ENCODE assay signal across 8 mouse cellular contexts in genomic region chr2:48950316-48950880, GRCm38 (mm10). TPM values are rescaled to one million over a fixed set of nuclear protein-coding genes. Genes with fewer than 3 reads are reported as not detected.
DNase-seq lines count a peak whose midpoint lies in the region; ATAC-seq and TF ChIP-seq lines count a peak whose summit lies in the region.

No protein-coding gene starts in this region.

- no peak for ATAC-seq in hindbrain, postnatal 0 days
- no peak for ATAC-seq in monocyte, adult 5-6 weeks (replicated peaks; ENCODE audit: insufficient number of reproducible peaks, low FRiP score, low TSS enrichment, poor library complexity, severe bottlenecking)

- H3K36me3 ChIP-seq in hindbrain, postnatal 0 days (ENCODE audit: insufficient read depth, low read length) = no peaks in the 10 kb centered on the region
- no peaks in the 10 kb centered on the region for H3K36me3 ChIP-seq in midbrain, embryonic 10.5 days

- H3K27ac ChIP-seq in hindbrain, postnatal 0 days = peak overlapping the region; percentile 94
- H3K27ac ChIP-seq in midbrain, embryonic 10.5 days (replicated peaks) = peak overlapping the region; percentile 95

- no peaks in the 10 kb centered on the region for H3K9me3 ChIP-seq in hindbrain, postnatal 0 days (ENCODE audit: low read length)
- no peaks in the 10 kb centered on the region for H3K9me3 ChIP-seq in midbrain, embryonic 10.5 days (replicated peaks)

- peaks cover 9% of the 10 kb centered on the region for H3K4me1 ChIP-seq in hindbrain, postnatal 0 days (ENCODE audit: insufficient read depth, low read length)
- H3K4me1 ChIP-seq in midbrain, embryonic 10.5 days = peaks cover 26% of the 10 kb centered on the region

- 6% methylated on average over 5 of the region's 6 CpGs for WGBS in hindbrain, postnatal 0 days
- 16% methylated on average over 5 of the region's 6 CpGs for WGBS in midbrain, embryonic 10.5 days

- no peak for TF ChIP-seq CTCF in hindbrain, postnatal 0 days (IDR thresholded peaks at IDR 0.05; ENCODE audit: low read depth)

- peak overlapping the region; percentile 72 for H3K4me2 ChIP-seq in hindbrain, postnatal 0 days (ENCODE audit: low read depth, low read length)

- H3K27me3 ChIP-seq in hindbrain, postnatal 0 days (ENCODE audit: insufficient read depth, low read length) = no peaks in the 10 kb centered on the region
- no peaks in the 10 kb centered on the region for H3K27me3 ChIP-seq in midbrain, embryonic 10.5 days (ENCODE audit: low read depth, poor library complexity, severe bottlenecking)

- peak overlapping the region; percentile 86 for H3K9ac ChIP-seq in hindbrain, postnatal 0 days (replicated peaks; ENCODE audit: low read length)

- DNase-seq in cerebellum, adult 8-10 months = peak; percentile 19
- no peak for DNase-seq in cerebellum, adult 11-12 months
- DNase-seq in 3134 (ENCODE audit: extremely low read depth, insufficient read length, low spot score) = peak; percentile 3
- peak; percentile 17 for DNase-seq in embryo, embryonic 11 days
- peak; percentile 1 for DNase-seq in hindbrain, postnatal 0 days (ENCODE audit: low spot score)
- DNase-seq in midbrain, embryonic 10.5 days (ENCODE audit: low spot score) = no peak
- no peak for DNase-seq in urinary bladder, adult 2 months (ENCODE audit: low spot score)

- H3K4me3 ChIP-seq in hindbrain, postnatal 0 days (ENCODE audit: low read length) = peak overlapping the region; percentile 91
- peak overlapping the region; percentile 91 for H3K4me3 ChIP-seq in midbrain, embryonic 10.5 days

RNA-seq across cellular contexts. Expression of gene Orc4, which starts 0.3 kb away (rescaled TPM):
- 86.8 and 91.0 TPM in 2 replicates for total RNA-seq in hindbrain, postnatal 0 days (2014; rRNA removed)
- polyA plus RNA-seq in hindbrain, postnatal 0 days (2015; fragmentation: Nextera tagmentation; extraction: Ambion mirVana) = 69.7 and 71.8 TPM in 2 replicates
- 115 and 118 TPM in 2 replicates for polyA plus RNA-seq in midbrain, embryonic 10.5 days (2016; fragmentation: Nextera tagmentation; extraction: Ambion mirVana)
- 50.5 and 64.0 TPM in 2 replicates for polyA plus RNA-seq in urinary bladder, adult 2 months (2012; rRNA removed)
- total RNA-seq in monocyte, adult 5-6 weeks (2017) = 126 to 138 TPM (median 128 TPM) in 3 replicates

RNA-seq across cellular contexts. Expression of gene Mbd5, which starts 1.1 kb away (rescaled TPM):
- total RNA-seq in hindbrain, postnatal 0 days (2014; rRNA removed) = 24.0 and 41.9 TPM in 2 replicates
- polyA plus RNA-seq in hindbrain, postnatal 0 days (2015; fragmentation: Nextera tagmentation; extraction: Ambion mirVana) = 16.3 and 19.3 TPM in 2 replicates
- 21.9 and 27.8 TPM in 2 replicates for polyA plus RNA-seq in midbrain, embryonic 10.5 days (2016; fragmentation: Nextera tagmentation; extraction: Ambion mirVana)
- polyA plus RNA-seq in urinary bladder, adult 2 months (2012; rRNA removed) = 9.7 and 14.5 TPM in 2 replicates
- 10.2 to 37.4 TPM (median 29.3 TPM) in 3 replicates for total RNA-seq in monocyte, adult 5-6 weeks (2017)

Comparison
In these comparisons a context has a peak if more than half of its experiments do, and no peak if none do; other contexts are left out.
1. DNase-seq: peak in cerebellum, adult 8-10 months (single experiment), 3134 (single experiment), embryo, embryonic 11 days (single experiment) and hindbrain, postnatal 0 days (single experiment); none in cerebellum, adult 11-12 months (single experiment), midbrain, embryonic 10.5 days (single experiment) and urinary bladder, adult 2 months (single experiment).